Mouse (Mus musculus): ENCODE results near the gene Prrx1. TPM values are rescaled to one million over a fixed set of nuclear protein-coding genes. Genes with fewer than 3 reads are reported as not detected.

Prrx1 gene
- total RNA-seq, 1 experiment, result 1.1 TPM

GRCm38 (mm10) chr1:163310023-163310754 is 3.3 kb downstream of the Prrx1 start:
- DNase-seq (ENCODE audit: low read depth, low spot score), result no peak
- Histone ChIP-seq H3K27ac (ENCODE audit: insufficient read depth, low read depth, low read length, poor library complexity, severe bottlenecking) (no peak overlapping the region), H3K9me3 (ENCODE audit: control insufficient read depth, insufficient read depth, low read depth, low read length) (no peaks in the 10 kb centered on the region), H3K4me1 (ENCODE audit: control insufficient read depth in 2 of 2, insufficient read depth in 2 of 2, low read length in 2 of 2, poor library complexity in 1 of 2) (peaks cover 0 to 3% of the 10 kb centered on the region in 2 experiments; a peak in 1 of 4 replicates), H3K9ac (ENCODE audit: insufficient read depth, low read depth, low read length, poor library complexity, severe bottlenecking) (no peak overlapping the region), H3K4me3 (ENCODE audit: insufficient read depth in 1 of 2, low read depth in 1 of 2, low read length in 2 of 2, poor library complexity in 1 of 2, severe bottlenecking in 1 of 2) (no peak overlapping the region), H3K36me3 (ENCODE audit: control insufficient read depth, insufficient read depth, low read length, poor library complexity, severe bottlenecking) (no peaks in the 10 kb centered on the region)
- TF ChIP-seq HCFC1 (IDR thresholded peaks at IDR 0.05; ENCODE audit: borderline replicate concordance, insufficient read depth, low read length), result no peak
- TF ChIP-seq CHD2 (IDR thresholded peaks at IDR 0.05; ENCODE audit: low read depth, low read length), result no peak
- TF ChIP-seq ZNF384 (IDR thresholded peaks at IDR 0.05; ENCODE audit: low read depth, low read length), result no peak
- no peak for TF ChIP-seq MAFK (IDR thresholded peaks at IDR 0.05; ENCODE audit: insufficient read depth, low read depth, low read length)
- TF ChIP-seq ZC3H11A (IDR thresholded peaks at IDR 0.05; ENCODE audit: borderline replicate concordance, low read depth, low read length), result no peak
- in situ Hi-C loops (cut with MboI; ENCODE audit: low sequenced_read_pairs in 2 of 2, unreplicated experiment in 2 of 2), result no loop called here

- in situ Hi-C loops (cut with MboI; ENCODE audit: low sequenced_read_pairs in 2 of 2, unreplicated experiment in 2 of 2), result no loop called here
- Histone ChIP-seq H3K4me1 (ENCODE audit: control insufficient read depth in 2 of 2, insufficient read depth in 2 of 2, low read length in 2 of 2, poor library complexity in 1 of 2) (peaks cover 0 to 3% of the 10 kb centered on the region in 2 experiments; a peak in 1 of 4 replicates), H3K4me3 (ENCODE audit: insufficient read depth in 1 of 2, low read depth in 1 of 2, low read length in 2 of 2, poor library complexity in 1 of 2, severe bottlenecking in 1 of 2) (no peak overlapping the region), H3K9me3 (ENCODE audit: control insufficient read depth, insufficient read depth, low read depth, low read length) (no peaks in the 10 kb centered on the region), H3K36me3 (ENCODE audit: control insufficient read depth, insufficient read depth, low read length, poor library complexity, severe bottlenecking) (no peaks in the 10 kb centered on the region), H3K9ac (ENCODE audit: insufficient read depth, low read depth, low read length, poor library complexity, severe bottlenecking) (no peak overlapping the region), H3K27ac (ENCODE audit: insufficient read depth, low read depth, low read length, poor library complexity, severe bottlenecking) (no peak overlapping the region)
- DNase-seq (ENCODE audit: low read depth, low spot score), result no peak
- TF ChIP-seq CHD2 (IDR thresholded peaks at IDR 0.05; ENCODE audit: low read depth, low read length) (no peak), MAFK (IDR thresholded peaks at IDR 0.05; ENCODE audit: insufficient read depth, low read depth, low read length) (no peak), ZC3H11A (IDR thresholded peaks at IDR 0.05; ENCODE audit: borderline replicate concordance, low read depth, low read length) (no peak), HCFC1 (IDR thresholded peaks at IDR 0.05; ENCODE audit: borderline replicate concordance, insufficient read depth, low read length) (no peak), ZNF384 (IDR thresholded peaks at IDR 0.05; ENCODE audit: low read depth, low read length) (no peak)
Observed at GRCm38 (mm10) chr1:163309466-163309865, 4.0 kb downstream of the Prrx1 start.

GRCm38 (mm10) chr1:163308631-163309030 is 4.9 kb downstream of the Prrx1 start:
- no peak for TF ChIP-seq MAFK (IDR thresholded peaks at IDR 0.05; ENCODE audit: insufficient read depth, low read depth, low read length)
- TF ChIP-seq CHD2 (IDR thresholded peaks at IDR 0.05; ENCODE audit: low read depth, low read length), result no peak
- no peak for TF ChIP-seq HCFC1 (IDR thresholded peaks at IDR 0.05; ENCODE audit: borderline replicate concordance, insufficient read depth, low read length)
- TF ChIP-seq ZNF384 (IDR thresholded peaks at IDR 0.05; ENCODE audit: low read depth, low read length), result no peak
- no peak for TF ChIP-seq ZC3H11A (IDR thresholded peaks at IDR 0.05; ENCODE audit: borderline replicate concordance, low read depth, low read length)
- no peak for DNase-seq (ENCODE audit: low read depth, low spot score)
- H3K4me1 ChIP-seq (ENCODE audit: control insufficient read depth in 2 of 2, insufficient read depth in 2 of 2, low read length in 2 of 2, poor library complexity in 1 of 2), result peaks cover 0 to 3% of the 10 kb centered on the region in 2 experiments; a peak in 1 of 4 replicates
- H3K36me3 ChIP-seq (ENCODE audit: control insufficient read depth, insufficient read depth, low read length, poor library complexity, severe bottlenecking), result no peaks in the 10 kb centered on the region
- H3K9ac ChIP-seq (ENCODE audit: insufficient read depth, low read depth, low read length, poor library complexity, severe bottlenecking), result no peak overlapping the region
- in situ Hi-C loops (cut with MboI; ENCODE audit: low sequenced_read_pairs in 2 of 2, unreplicated experiment in 2 of 2), result no loop called here
- H3K27ac ChIP-seq (ENCODE audit: insufficient read depth, low read depth, low read length, poor library complexity, severe bottlenecking), result no peak overlapping the region
- no peak overlapping the region for H3K4me3 ChIP-seq (ENCODE audit: insufficient read depth in 1 of 2, low read depth in 1 of 2, low read length in 2 of 2, poor library complexity in 1 of 2, severe bottlenecking in 1 of 2)
- H3K9me3 ChIP-seq (ENCODE audit: control insufficient read depth, insufficient read depth, low read depth, low read length), result no peaks in the 10 kb centered on the region

- H3K36me3 ChIP-seq (ENCODE audit: control insufficient read depth, insufficient read depth, low read length, poor library complexity, severe bottlenecking), result no peaks in the 10 kb centered on the region
- no peak overlapping the region for H3K27ac ChIP-seq (ENCODE audit: insufficient read depth, low read depth, low read length, poor library complexity, severe bottlenecking)
- no peak for DNase-seq (ENCODE audit: low read depth, low spot score)
- no peak overlapping the region for H3K4me3 ChIP-seq (ENCODE audit: insufficient read depth in 1 of 2, low read depth in 1 of 2, low read length in 2 of 2, poor library complexity in 1 of 2, severe bottlenecking in 1 of 2)
- TF ChIP-seq CHD2 (IDR thresholded peaks at IDR 0.05; ENCODE audit: low read depth, low read length) (no peak), ZNF384 (IDR thresholded peaks at IDR 0.05; ENCODE audit: low read depth, low read length) (no peak), MAFK (IDR thresholded peaks at IDR 0.05; ENCODE audit: insufficient read depth, low read depth, low read length) (no peak), HCFC1 (IDR thresholded peaks at IDR 0.05; ENCODE audit: borderline replicate concordance, insufficient read depth, low read length) (no peak), ZC3H11A (IDR thresholded peaks at IDR 0.05; ENCODE audit: borderline replicate concordance, low read depth, low read length) (no peak)
- no peak overlapping the region for H3K9ac ChIP-seq (ENCODE audit: insufficient read depth, low read depth, low read length, poor library complexity, severe bottlenecking)
- no peaks in the 10 kb centered on the region for H3K9me3 ChIP-seq (ENCODE audit: control insufficient read depth, insufficient read depth, low read depth, low read length)
- in situ Hi-C loops (cut with MboI; ENCODE audit: low sequenced_read_pairs in 2 of 2, unreplicated experiment in 2 of 2), result no loop called here
- peaks cover 0 to 3% of the 10 kb centered on the region in 2 experiments; a peak in 1 of 4 replicates for H3K4me1 ChIP-seq (ENCODE audit: control insufficient read depth in 2 of 2, insufficient read depth in 2 of 2, low read length in 2 of 2, poor library complexity in 1 of 2)
Observed at GRCm38 (mm10) chr1:163307706-163308105, 5.8 kb downstream of the Prrx1 start.

All from ES-E14 (cell line).